Mouse (Mus musculus) thymus, adult 2 months (tissue): ENCODE results near the gene Reck.

ENCODE experiments used
- CTCF ChIP-seq: fragments of 200-500 bp; IDR thresholded peaks from 2 replicates; pipeline ENCODE4 v1.5.1; 2012; ENCODE audit warnings: mild to moderate bottlenecking, control low read depth, low read length, moderate library complexity, borderline replicate concordance; ENCODE audit not compliant: control insufficient read depth, poor library complexity, insufficient read depth; ENCODE audit errors: extremely low read depth
- POLR2A ChIP-seq: fragments of 200-500 bp; IDR thresholded peaks from 2 replicates; pipeline ENCODE4 v1.6.1; 2012; ENCODE audit warnings: mild to moderate bottlenecking, low read length, control low read depth, moderate library complexity; ENCODE audit not compliant: control insufficient read depth, poor library complexity, insufficient read depth; ENCODE audit errors: extremely low read depth

DNA sequence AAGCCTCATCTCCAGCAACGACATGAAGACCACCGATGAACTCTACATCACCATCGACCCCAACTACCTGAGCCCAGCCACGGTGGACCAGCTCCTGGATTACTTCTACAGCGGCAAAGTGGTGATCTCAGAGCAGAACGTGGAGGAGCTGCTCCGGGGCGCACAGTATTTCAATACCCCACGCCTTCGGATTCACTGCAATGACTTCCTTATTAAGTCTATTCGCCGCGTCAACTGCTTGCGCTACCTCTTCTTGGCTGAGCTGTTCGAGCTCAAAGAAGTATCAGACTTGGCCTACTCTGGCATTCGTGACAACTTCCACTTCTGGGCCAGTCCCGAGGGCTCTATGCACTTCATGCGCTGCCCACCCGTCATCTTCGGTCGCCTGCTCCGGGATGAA, 108.4 kb downstream of the Reck start:
- TF ChIP-seq CTCF = no peak
- no peak for TF ChIP-seq POLR2A
